Mouse (Mus musculus) heart, postnatal 0 days (tissue): Measurements from ENCODE around the gene Rassf8. TPM values are rescaled to one million over a fixed set of nuclear protein-coding genes. Genes with fewer than 3 reads are reported as not detected.

Experiments used
- ATAC-seq: fragments of 200-750 bp; cut with Nextera tagmentation; 2 replicates; pipeline ENCODE4 v1.8.0; 2017; ENCODE audit warnings: low read depth, moderate number of reproducible peaks, moderate library complexity; ENCODE audit not compliant: insufficient read depth
- DNase-seq: peaks from one replicate; pipeline ENCODE4 v3.0.0-alpha.2; 2016; ENCODE audit warnings: low spot score
- H3K27ac ChIP-seq: fragments of 300-500 bp; sonication (generic); 2 replicates; pipeline ENCODE4 v1.5.1; 2014; ENCODE audit warnings: low read depth, mild to moderate bottlenecking
- H3K27me3 ChIP-seq: fragments of 300-500 bp; sonication (generic); 2 replicates; pipeline ENCODE4 v1.6.1; 2014; ENCODE audit warnings: low read length, mixed read lengths; ENCODE audit not compliant: control insufficient read depth, insufficient read depth
- H3K36me3 ChIP-seq: fragments of 300-500 bp; sonication (generic); replicated peaks from 2 replicates; pipeline ENCODE4 v1.6.1; 2014; ENCODE audit warnings: low read length, mixed read lengths; ENCODE audit not compliant: control insufficient read depth, insufficient read depth
- H3K4me1 ChIP-seq: fragments of 300-500 bp; sonication (generic); 2 replicates; pipeline ENCODE4 v1.6.1; 2014; ENCODE audit warnings: antibody characterized with exemption; ENCODE audit not compliant: control insufficient read depth, insufficient read depth
- H3K4me2 ChIP-seq: fragments of 300-500 bp; sonication (generic); 2 replicates; pipeline ENCODE4 v1.6.1; 2014; ENCODE audit warnings: low read depth, mild to moderate bottlenecking, low read length, moderate library complexity
- H3K4me3 ChIP-seq: fragments of 300-500 bp; sonication (generic); 2 replicates; pipeline ENCODE4 v1.5.1; 2014; ENCODE audit warnings: low read depth, low read length
- H3K9ac ChIP-seq: fragments of 300-500 bp; sonication (generic); replicated peaks from 2 replicates; pipeline ENCODE4 v1.6.1; 2014; ENCODE audit warnings: low read depth, low read length, mixed read lengths
- H3K9me3 ChIP-seq: fragments of 300-500 bp; sonication (generic); replicated peaks from 2 replicates; pipeline ENCODE4 v1.6.1; 2016; ENCODE audit warnings: low read length; ENCODE audit not compliant: control insufficient read depth
- CTCF ChIP-seq: IDR thresholded peaks from 2 replicates; pipeline ENCODE4 v1.5.1; 2016; ENCODE audit warnings: antibody characterized with exemption, control low read depth, low read depth
- EP300 ChIP-seq: IDR thresholded peaks from 2 replicates; pipeline ENCODE4 v1.6.1; 2016; ENCODE audit warnings: antibody characterized with exemption, low read depth
- WGBS: fragments of 180-500 bp; shearing (Covaris S2); extraction: QIAGEN DNeasy Blood & Tissue Kit; methylation state at CpG from one replicate; pipeline ENCODE4 v1.1.7; 2014; 5-methylcytosine and 5-hydroxymethylcytosine counted together
- polyA plus RNA-seq: library from polyadenylated mRNA; unstranded; fragments of >200 nt; fragmentation: Nextera tagmentation; extraction: Ambion mirVana; gene quantifications from 2 replicates; pipeline ENCODE4 v1.2.1, GENCODE M21; 2015
- total RNA-seq: library from RNA; depleted of rRNA; stranded (reverse); fragments of >200 nt; gene quantifications from 2 replicates; pipeline ENCODE4 v1.2.3, GENCODE M21; 2014; ENCODE audit warnings: low replicate concordance

Gene Rassf8
- total and polyA plus RNA-seq, 2 experiments from 2014 or later = 11.1 to 72.6 TPM

GRCm38 (mm10) chr6:145763051-145763450, 16.5 kb downstream of the Rassf8 start:
- no peak overlapping the region for H3K9ac ChIP-seq
- no peak for TF ChIP-seq CTCF
- no peak for TF ChIP-seq EP300
- peaks cover 72% of the 10 kb centered on the region for H3K4me1 ChIP-seq

GRCm38 (mm10) chr6:145765011-145765410, 18.5 kb downstream of the Rassf8 start:
- H3K9ac ChIP-seq = no peak overlapping the region
- H3K27ac ChIP-seq = peak overlapping the region; percentile 52; the same call in 1 of the 2 replicates
- H3K4me1 ChIP-seq = peaks cover 68% of the 10 kb centered on the region
- H3K27me3 ChIP-seq = no peaks in the 10 kb centered on the region
- no peak overlapping the region for H3K4me2 ChIP-seq
- no peak overlapping the region for H3K4me3 ChIP-seq
- H3K36me3 ChIP-seq = no peaks in the 10 kb centered on the region
- TF ChIP-seq EP300 (no peak), CTCF (no peak)
- DNase-seq (no peak), ATAC-seq (no peak)
- H3K9me3 ChIP-seq = no peaks in the 10 kb centered on the region
- WGBS = 42% methylated on average over 7 of the region's 7 CpGs

More at GRCm38 (mm10) chr6:145763051-145763450, 16.5 kb downstream of the Rassf8 start:
- Histone ChIP-seq H3K27me3 (no peaks in the 10 kb centered on the region), H3K9me3 (no peaks in the 10 kb centered on the region), H3K36me3 (no peaks in the 10 kb centered on the region), H3K27ac (peak overlapping the region; percentile 69), H3K4me2 (no peak overlapping the region), H3K4me3 (no peak overlapping the region)
- DNase-seq (no peak), ATAC-seq (no peak)
- WGBS = 55% methylated on average over 4 of the region's 4 CpGs

- H3K4me3 ChIP-seq = no peak overlapping the region
- no peak for ATAC-seq
- no peak overlapping the region for H3K4me2 ChIP-seq
- 75% methylated on average over 6 of the region's 6 CpGs for WGBS
- no peaks in the 10 kb centered on the region for H3K9me3 ChIP-seq
- no peak overlapping the region for H3K9ac ChIP-seq
- TF ChIP-seq EP300 (no peak), CTCF (no peak)
- H3K4me1 ChIP-seq = peaks cover 62% of the 10 kb centered on the region
- no peak for DNase-seq
- no peaks in the 10 kb centered on the region for H3K27me3 ChIP-seq
- H3K36me3 ChIP-seq = no peaks in the 10 kb centered on the region
- H3K27ac ChIP-seq = peak overlapping the region; percentile 95
Observed at GRCm38 (mm10) chr6:145766971-145767370, 20.4 kb downstream of the Rassf8 start.

GRCm38 (mm10) chr6:145767637-145768036, 21.1 kb downstream of the Rassf8 start:
- Histone ChIP-seq H3K9ac (no peak overlapping the region), H3K9me3 (no peaks in the 10 kb centered on the region), H3K4me1 (peaks cover 58% of the 10 kb centered on the region), H3K36me3 (no peaks in the 10 kb centered on the region), H3K4me3 (no peak overlapping the region), H3K27me3 (no peaks in the 10 kb centered on the region), H3K4me2 (no peak overlapping the region), H3K27ac (peak overlapping the region; percentile 95)
- no peak for ATAC-seq
- WGBS = 73% methylated on average over 5 of the region's 5 CpGs
- TF ChIP-seq EP300 (no peak), CTCF (no peak)
- DNase-seq = no peak

- no peak overlapping the region for H3K4me3 ChIP-seq
- H3K27ac ChIP-seq = peak overlapping the region; percentile 95
- H3K27me3 ChIP-seq = no peaks in the 10 kb centered on the region
- H3K36me3 ChIP-seq = no peaks in the 10 kb centered on the region
- H3K4me2 ChIP-seq = no peak overlapping the region
- peak overlapping the region; percentile 49 for H3K9ac ChIP-seq
- TF ChIP-seq EP300 = peak; percentile 57; the same call in 1 of the 2 replicates
- TF ChIP-seq CTCF = no peak
- peaks cover 48% of the 10 kb centered on the region for H3K4me1 ChIP-seq
- ATAC-seq (peak; percentile 95), DNase-seq (peak; percentile 95)
- WGBS = 34% methylated on average over 10 of the region's 10 CpGs
- no peaks in the 10 kb centered on the region for H3K9me3 ChIP-seq
Observed at GRCm38 (mm10) chr6:145768671-145769292, 22.2 kb downstream of the Rassf8 start.

GRCm38 (mm10) chr6:145769855-145770254, 23.3 kb downstream of the Rassf8 start:
- DNase-seq = peak; percentile 49
- H3K27me3 ChIP-seq = no peaks in the 10 kb centered on the region
- no peaks in the 10 kb centered on the region for H3K36me3 ChIP-seq
- no peak overlapping the region for H3K4me2 ChIP-seq
- H3K9me3 ChIP-seq = no peaks in the 10 kb centered on the region
- no peak overlapping the region for H3K9ac ChIP-seq
- peak overlapping the region; percentile 95 for H3K27ac ChIP-seq
- no peak overlapping the region for H3K4me3 ChIP-seq
- H3K4me1 ChIP-seq = peaks cover 38% of the 10 kb centered on the region
- TF ChIP-seq EP300 (no peak), CTCF (peak; percentile 39)
- peak; percentile 42; the same call in 1 of the 2 replicates for ATAC-seq
- 44% methylated on average over 11 of the region's 11 CpGs for WGBS
